Mouse (Mus musculus) CH12.LX (cell line): ENCODE results near the gene Arnt. TPM values are rescaled to one million over a fixed set of nuclear protein-coding genes. Genes with fewer than 3 reads are reported as not detected.

Experiments
- DNase-seq: peaks from one replicate; pipeline ENCODE4 v3.0.0-alpha.2; 2013; ENCODE audit errors: extremely low read depth
- H3K27ac ChIP-seq: 2 replicates; pipeline ENCODE4 v1.5.1; 2012; ENCODE audit warnings: low read depth, mild to moderate bottlenecking, control low read depth, moderate library complexity; ENCODE audit not compliant: insufficient read depth
- H3K27me3 ChIP-seq: replicated peaks from 2 replicates; pipeline ENCODE3; 2012; ENCODE audit warnings: inconsistent platforms
- H3K36me3 ChIP-seq, 2 experiments: replicated peaks in 1 of 2; 2 replicates each; pipeline versions ENCODE3 to v1.6.1; 2012; ENCODE audit warnings: inconsistent platforms in 1 of 2, low read length in 1 of 2, mild to moderate bottlenecking in 1 of 2, mixed read lengths in 1 of 2, moderate library complexity in 1 of 2; ENCODE audit not compliant: control insufficient read depth in 1 of 2, insufficient read depth in 1 of 2
- H3K4me1 ChIP-seq, 2 experiments: 2 replicates each; pipeline ENCODE4 v1.6.1; 2012; ENCODE audit warnings: inconsistent platforms in 1 of 2, moderate library complexity in 1 of 2; ENCODE audit not compliant: insufficient read depth in 2 of 2, control insufficient read depth in 1 of 2
- H3K4me2 ChIP-seq: 2 replicates; pipeline ENCODE4 v1.6.1; 2012; ENCODE audit warnings: low read depth, mild to moderate bottlenecking, control low read depth; ENCODE audit not compliant: poor library complexity, insufficient read depth, severe bottlenecking
- H3K4me3 ChIP-seq, 3 experiments: fragments of 150-350 bp in 1 of 3; sonication (generic) in 1 of 3; replicated peaks in 1 of 3; 2 replicates each; pipeline versions ENCODE3 to v1.5.1; 2011 to 2012; ENCODE audit warnings: low read depth in 2 of 3, low read length in 2 of 3, mild to moderate bottlenecking in 2 of 3, moderate library complexity in 2 of 3, control low read depth in 1 of 3, improper control_type of control experiment in 1 of 3, inconsistent platforms in 1 of 3, mixed read lengths in 1 of 3; ENCODE audit not compliant: poor library complexity in 1 of 3
- H3K79me2 ChIP-seq: replicated peaks from 2 replicates; pipeline ENCODE4 v1.6.1; 2012; ENCODE audit warnings: mild to moderate bottlenecking, moderate library complexity; ENCODE audit not compliant: control insufficient read depth, poor library complexity, insufficient read depth, severe bottlenecking; ENCODE audit errors: extremely low read depth
- H3K9ac ChIP-seq: 2 replicates; pipeline ENCODE4 v1.6.1; 2012; ENCODE audit warnings: low read depth, mild to moderate bottlenecking, control low read depth, moderate library complexity; ENCODE audit not compliant: insufficient read depth
- H3K9me3 ChIP-seq: replicated peaks from 2 replicates; pipeline ENCODE3; 2012; ENCODE audit warnings: low read length, inconsistent platforms, mixed read lengths
- CTCF ChIP-seq, 2 experiments: IDR thresholded peaks in 1 of 2; conservative IDR thresholded peaks in 1 of 2; 2 replicates each; pipeline ENCODE4 v1.5.1; 2011 to 2012; ENCODE audit warnings: low read depth in 2 of 2, low read length in 2 of 2, improper control_type of control experiment in 1 of 2, inconsistent platforms in 1 of 2, mild to moderate bottlenecking in 1 of 2, moderate library complexity in 1 of 2
- ETS1 ChIP-seq: conservative IDR thresholded peaks from 2 replicates; pipeline ENCODE4 v1.6.1; 2012; ENCODE audit warnings: low read depth, mild to moderate bottlenecking, inconsistent platforms, low read length, improper control_type of control experiment, moderate library complexity
- IRF4 ChIP-seq: IDR thresholded peaks from 2 replicates; pipeline ENCODE4 v1.6.1; 2014; ENCODE audit warnings: low read depth, mild to moderate bottlenecking, inconsistent platforms, low read length, improper control_type of control experiment
- JUND ChIP-seq: conservative IDR thresholded peaks from 2 replicates; pipeline ENCODE4 v1.6.1; 2011; ENCODE audit warnings: low read depth, low read length, improper control_type of control experiment
- KAT2A ChIP-seq: IDR thresholded peaks from 2 replicates; pipeline ENCODE4 v1.6.1; 2012; ENCODE audit warnings: low read length, improper control_type of control experiment, inconsistent platforms; ENCODE audit not compliant: insufficient replicate concordance
- MXI1 ChIP-seq: IDR thresholded peaks from 2 replicates; pipeline ENCODE4 v1.6.1; 2011; ENCODE audit warnings: mild to moderate bottlenecking, low read depth, low read length, improper control_type of control experiment
- MYC ChIP-seq: IDR thresholded peaks from 2 replicates; pipeline ENCODE4 v1.6.1; 2011; ENCODE audit warnings: low read depth, mild to moderate bottlenecking, improper control_type of control experiment, low read length
- PAX5 ChIP-seq: IDR thresholded peaks from 2 replicates; pipeline ENCODE4 v1.6.1; 2012; ENCODE audit warnings: low read length, inconsistent platforms, mixed read lengths
- POLR2A ChIP-seq: IDR thresholded peaks from 2 replicates; pipeline ENCODE4 v1.6.1; 2011; ENCODE audit warnings: low read depth, mild to moderate bottlenecking, improper control_type of control experiment, low read length
- POLR2AphosphoS2 ChIP-seq: IDR thresholded peaks from 2 replicates; pipeline ENCODE4 v1.6.1; 2011; ENCODE audit warnings: low read depth, low read length, improper control_type of control experiment
- RAD21 ChIP-seq: IDR thresholded peaks from 2 replicates; pipeline ENCODE4 v1.6.1; 2011; ENCODE audit warnings: low read depth, mild to moderate bottlenecking, low read length, improper control_type of control experiment, moderate library complexity
- RCOR1 ChIP-seq: conservative IDR thresholded peaks from 2 replicates; pipeline ENCODE4 v1.6.1; 2012; ENCODE audit warnings: low read depth, mild to moderate bottlenecking, inconsistent platforms, low read length, improper control_type of control experiment
- TBP ChIP-seq: conservative IDR thresholded peaks from 2 replicates; pipeline ENCODE4 v1.6.1; 2011; ENCODE audit warnings: low read depth, low read length, improper control_type of control experiment
- ZNF384 ChIP-seq: IDR thresholded peaks from 2 replicates; pipeline ENCODE4 v1.6.1; 2012; ENCODE audit warnings: low read depth, low read length, improper control_type of control experiment, inconsistent platforms
- dilution Hi-C: fragments of 300-500 bp; cut with MboI; formaldehyde crosslinking; loops from 2 replicates; pipeline ENCODE4 v1.14.3; 2020; ENCODE audit warnings: low sequenced_read_pairs; ENCODE audit not compliant: extremely low pct_unique_long_range_greater_than_20kb, extremely low pct_ligation_motif_present
- in situ Hi-C: fragments of 300-500 bp; cut with MboI; formaldehyde crosslinking; loops from 3 replicates; pipeline ENCODE4 v1.14.3; 2019; ENCODE audit warnings: low sequenced_read_pairs, low pct_ligation_motif_present, low pct_unique_long_range_greater_than_20kb, mixed read lengths
- polyA plus RNA-seq: library from polyadenylated mRNA; unstranded; fragments of >175 nt; gene quantifications from 2 replicates; pipeline ENCODE4 v1.2.1, GENCODE M21; 2012; ENCODE audit warnings: low read depth; ENCODE audit not compliant: insufficient read length
- total RNA-seq, 2 experiments: library from RNA; depleted of rRNA; stranded (reverse); fragments of 300-350 nt in 1 of 2; fragments of >200 nt in 1 of 2; gene quantifications; 2 replicates each; pipeline ENCODE4 v1.2.3; 2012 to 2014

The Arnt gene
- total and polyA plus RNA-seq, 3 experiments: 12.4 to 27.7 (median 13.2) TPM

GRCm38 (mm10) chr3:95542981-95543380 is 108.8 kb downstream of the Arnt start:
- in situ Hi-C loops (no loop called here), dilution Hi-C loops (no loop called here)
- TF ChIP-seq CTCF (conservative IDR thresholded peaks at IDR 0.05 in 1 of 2, IDR thresholded peaks at IDR 0.05 in 1 of 2; ENCODE audit: low read depth in 2 of 2, low read length in 2 of 2) (no peak), KAT2A (no peak), JUND (no peak), RAD21 (no peak), PAX5 (no peak), MYC (no peak), POLR2A (no peak), IRF4 (no peak), POLR2AphosphoS2 (no peak), MXI1 (no peak), ZNF384 (no peak), ETS1 (no peak), RCOR1 (no peak), TBP (no peak)
- Histone ChIP-seq H3K27me3 (no peaks in the 10 kb centered on the region), H3K9me3 (peaks cover 2% of the 10 kb centered on the region), H3K27ac (no peak overlapping the region), H3K36me3 (peaks cover 53 to 76% of the 10 kb centered on the region in 2 experiments), H3K4me3 (no peak overlapping the region), H3K9ac (no peak overlapping the region), H3K79me2 (no peaks in the 10 kb centered on the region), H3K4me2 (no peak overlapping the region), H3K4me1 (peaks cover 10 to 34% of the 10 kb centered on the region in 2 experiments; a peak in 3 of 4 replicates)
- DNase-seq: no peak

Other genes starting within 250 kb of the Arnt start
- gene Gabpb2, start 216.5 kb upstream of the Arnt start, total RNA-seq (2012; rRNA removed): 14.7 and 18.2 TPM in 2 replicates
- gene Gabpb2, start 216.5 kb upstream of the Arnt start, total RNA-seq (2014; rRNA removed): 15.4 and 16.6 TPM in 2 replicates
- gene Gabpb2, start 216.5 kb upstream of the Arnt start, polyA plus RNA-seq: 20.6 and 21.1 TPM in 2 replicates
- 55.3 and 82.3 TPM in 2 replicates for gene Cdc42se1, start 205.7 kb upstream of the Arnt start, total RNA-seq (2012; rRNA removed)
- 66.3 and 71.1 TPM in 2 replicates for gene Cdc42se1, start 205.7 kb upstream of the Arnt start, total RNA-seq (2014; rRNA removed)
- 123 and 128 TPM in 2 replicates for gene Cdc42se1, start 205.7 kb upstream of the Arnt start, polyA plus RNA-seq
- gene Mllt11, start 202.2 kb upstream of the Arnt start, total RNA-seq (2012; rRNA removed): 10.0 and 11.5 TPM in 2 replicates
- gene Mllt11, start 202.2 kb upstream of the Arnt start, total RNA-seq (2014; rRNA removed): 9.5 and 10.0 TPM in 2 replicates
- gene Mllt11, start 202.2 kb upstream of the Arnt start, polyA plus RNA-seq: 23.9 and 24.2 TPM in 2 replicates
- not detected in 2 replicates for gene Gm128, start 192.8 kb upstream of the Arnt start, total RNA-seq (2012; rRNA removed)
- gene Gm128, start 192.8 kb upstream of the Arnt start, total RNA-seq (2014; rRNA removed): not detected in 2 replicates
- gene Gm128, start 192.8 kb upstream of the Arnt start, polyA plus RNA-seq: not detected in 2 replicates
- 0.17 TPM in 1 of 2 replicates, not detected in the other for gene Bnipl, start 183.2 kb upstream of the Arnt start, total RNA-seq (2012; rRNA removed)
- gene Bnipl, start 183.2 kb upstream of the Arnt start, total RNA-seq (2014; rRNA removed): not detected in 2 replicates
- 0.30 and 0.33 TPM in 2 replicates for gene Bnipl, start 183.2 kb upstream of the Arnt start, polyA plus RNA-seq
- 4.9 and 5.4 TPM in 2 replicates for gene Mindy1, start 153.0 kb upstream of the Arnt start, total RNA-seq (2012; rRNA removed)
- gene Mindy1, start 153.0 kb upstream of the Arnt start, total RNA-seq (2014; rRNA removed): 5.0 and 6.0 TPM in 2 replicates
- gene Mindy1, start 153.0 kb upstream of the Arnt start, polyA plus RNA-seq: 8.7 and 14.4 TPM in 2 replicates
- gene Prune1, start 152.3 kb upstream of the Arnt start, total RNA-seq (2012; rRNA removed): 7.1 and 8.4 TPM in 2 replicates
- gene Prune1, start 152.3 kb upstream of the Arnt start, total RNA-seq (2014; rRNA removed): 7.1 and 8.5 TPM in 2 replicates
- 8.8 and 9.1 TPM in 2 replicates for gene Prune1, start 152.3 kb upstream of the Arnt start, polyA plus RNA-seq
- gene Anxa9, start 127.2 kb upstream of the Arnt start, total RNA-seq (2012; rRNA removed): 1.9 and 2.5 TPM in 2 replicates
- gene Anxa9, start 127.2 kb upstream of the Arnt start, total RNA-seq (2014; rRNA removed): 1.4 and 1.5 TPM in 2 replicates
- 3.6 and 4.1 TPM in 2 replicates for gene Anxa9, start 127.2 kb upstream of the Arnt start, polyA plus RNA-seq
- 70.6 and 81.1 TPM in 2 replicates for gene Cers2, start 119.6 kb upstream of the Arnt start, total RNA-seq (2012; rRNA removed)
- gene Cers2, start 119.6 kb upstream of the Arnt start, total RNA-seq (2014; rRNA removed): 96.7 and 105 TPM in 2 replicates
- 84.5 and 89.8 TPM in 2 replicates for gene Cers2, start 119.6 kb upstream of the Arnt start, polyA plus RNA-seq
- gene Setdb1, start 77.2 kb upstream of the Arnt start, total RNA-seq (2012; rRNA removed): 33.7 and 36.1 TPM in 2 replicates
- gene Setdb1, start 77.2 kb upstream of the Arnt start, total RNA-seq (2014; rRNA removed): 43.2 and 46.5 TPM in 2 replicates
- gene Setdb1, start 77.2 kb upstream of the Arnt start, polyA plus RNA-seq: 45.1 and 49.5 TPM in 2 replicates
- gene 4930558C23Rik, start 31.5 kb upstream of the Arnt start, total RNA-seq (2012; rRNA removed): not detected in 2 replicates
- gene 4930558C23Rik, start 31.5 kb upstream of the Arnt start, total RNA-seq (2014; rRNA removed): not detected in 2 replicates
- not detected in 2 replicates for gene 4930558C23Rik, start 31.5 kb upstream of the Arnt start, polyA plus RNA-seq
- gene Ctsk, start 64.9 kb downstream of the Arnt start, total RNA-seq (2012; rRNA removed): 0.13 TPM in 1 of 2 replicates, not detected in the other
- gene Ctsk, start 64.9 kb downstream of the Arnt start, total RNA-seq (2014; rRNA removed): not detected in 2 replicates
- gene Ctsk, start 64.9 kb downstream of the Arnt start, polyA plus RNA-seq: 0.20 TPM in 1 of 2 replicates, not detected in the other
- gene Ctss, start 92.4 kb downstream of the Arnt start, total RNA-seq (2012; rRNA removed): 178 and 202 TPM in 2 replicates
- gene Ctss, start 92.4 kb downstream of the Arnt start, total RNA-seq (2014; rRNA removed): 282 and 300 TPM in 2 replicates
- gene Ctss, start 92.4 kb downstream of the Arnt start, polyA plus RNA-seq: 238 and 271 TPM in 2 replicates
- gene Hormad1, start 125.3 kb downstream of the Arnt start, total RNA-seq (2012; rRNA removed): not detected in 2 replicates
- not detected in 2 replicates for gene Hormad1, start 125.3 kb downstream of the Arnt start, total RNA-seq (2014; rRNA removed)
- gene Hormad1, start 125.3 kb downstream of the Arnt start, polyA plus RNA-seq: not detected in 2 replicates
- 22.4 and 23.4 TPM in 2 replicates for gene Golph3l, start 154.5 kb downstream of the Arnt start, total RNA-seq (2012; rRNA removed)
- 35.5 and 36.9 TPM in 2 replicates for gene Golph3l, start 154.5 kb downstream of the Arnt start, total RNA-seq (2014; rRNA removed)
- gene Golph3l, start 154.5 kb downstream of the Arnt start, polyA plus RNA-seq: 21.6 and 22.7 TPM in 2 replicates
- 51.5 and 53.9 TPM in 2 replicates for gene Ensa, start 190.6 kb downstream of the Arnt start, total RNA-seq (2012; rRNA removed)
- gene Ensa, start 190.6 kb downstream of the Arnt start, total RNA-seq (2014; rRNA removed): 57.8 and 60.8 TPM in 2 replicates
- 58.4 and 62.6 TPM in 2 replicates for gene Ensa, start 190.6 kb downstream of the Arnt start, polyA plus RNA-seq
- gene Mcl1, start 224.4 kb downstream of the Arnt start, total RNA-seq (2012; rRNA removed): 95.9 and 114 TPM in 2 replicates
- gene Mcl1, start 224.4 kb downstream of the Arnt start, total RNA-seq (2014; rRNA removed): 223 and 225 TPM in 2 replicates
- 188 and 197 TPM in 2 replicates for gene Mcl1, start 224.4 kb downstream of the Arnt start, polyA plus RNA-seq